Mouse (Mus musculus) adipocyte (in vitro differentiated cells): ENCODE measurements around the gene Vil1.

Source experiments
- DNase-seq: peaks from one replicate; pipeline ENCODE4 v3.0.0-alpha.2; 2016; ENCODE audit warnings: low spot score

The Vil1 gene

GRCm38 (mm10) chr1:74408589-74409504, at the start of gene Vil1:
Vil1 (plus strand) TSS chr1:74409376.
- DNase-seq = no peak

- no peak for DNase-seq
Measured at GRCm38 (mm10) chr1:74359952-74360517, 49.1 kb upstream of the Vil1 start.

- DNase-seq = peak; percentile 87
Measured at GRCm38 (mm10) chr1:74361812-74362211, 47.4 kb upstream of the Vil1 start, which contains the start of gene Catip. Catip (plus strand) TSS chr1:74362108.

GRCm38 (mm10) chr1:74362325-74363229, 46.6 kb upstream of the Vil1 start:
- no peak for DNase-seq

GRCm38 (mm10) chr1:74363437-74363836, 45.7 kb upstream of the Vil1 start:
- DNase-seq = peak; percentile 56

- no peak for DNase-seq
Measured at GRCm38 (mm10) chr1:74364270-74364669, 44.9 kb upstream of the Vil1 start.

GRCm38 (mm10) chr1:74367886-74368645, 41.1 kb upstream of the Vil1 start:
- no peak for DNase-seq

- no peak for DNase-seq
Measured at GRCm38 (mm10) chr1:74370040-74370439, 39.1 kb upstream of the Vil1 start.

- no peak for DNase-seq
Measured at GRCm38 (mm10) chr1:74373372-74373771, 35.8 kb upstream of the Vil1 start.

- DNase-seq = no peak
Measured at GRCm38 (mm10) chr1:74374980-74375379, 34.2 kb upstream of the Vil1 start, which contains the start of gene Slc11a1. Slc11a1 (plus strand) TSS chr1:74375195.

- no peak for DNase-seq
Measured at GRCm38 (mm10) chr1:74375561-74375960, 33.6 kb upstream of the Vil1 start.

- no peak for DNase-seq
Measured at GRCm38 (mm10) chr1:74376396-74376795, 32.8 kb upstream of the Vil1 start.

- no peak for DNase-seq
Measured at GRCm38 (mm10) chr1:74379058-74379504, 30.1 kb upstream of the Vil1 start.

- DNase-seq = no peak
Measured at GRCm38 (mm10) chr1:74380484-74380883, 28.7 kb upstream of the Vil1 start.

GRCm38 (mm10) chr1:74381588-74382021, 27.6 kb upstream of the Vil1 start:
- no peak for DNase-seq

- no peak for DNase-seq
Measured at GRCm38 (mm10) chr1:74383385-74383784, 25.8 kb upstream of the Vil1 start.

- no peak for DNase-seq
Measured at GRCm38 (mm10) chr1:74384525-74384924, 24.7 kb upstream of the Vil1 start.

- DNase-seq = no peak
Measured at GRCm38 (mm10) chr1:74385064-74385463, 24.1 kb upstream of the Vil1 start.

- DNase-seq = no peak
Measured at GRCm38 (mm10) chr1:74385531-74385930, 23.6 kb upstream of the Vil1 start.

- DNase-seq = no peak
Measured at GRCm38 (mm10) chr1:74386363-74386713, 22.8 kb upstream of the Vil1 start.

GRCm38 (mm10) chr1:74386714-74387385, 22.3 kb upstream of the Vil1 start:
- peak; percentile 97 for DNase-seq
